Mouse (Mus musculus) cerebellum, postnatal 36 days (tissue): ENCODE results near the gene Spaca7.
"Not testable (repeated sequence)": the region's sequence is repeated elsewhere in the genome, so short reads cannot be mapped to it uniquely, and the experiment has no call there.

Experiments
- DNase-seq, 2 experiments: peaks; one replicate each; pipeline ENCODE4 v3.0.0; 2021 to 2022; ENCODE audit warnings: mixed read lengths in 2 of 2

Spaca7 gene

GRCm38 (mm10) chr8:12572814-12573534 is at the start of gene Spaca7:
Gene Spaca7 (plus strand): TSS chr8:12573029.
- DNase-seq: no peak

- no peak for DNase-seq
These were observed 48.5 kb upstream of the Spaca7 start for GRCm38 (mm10) chr8:12524279-12524678.

GRCm38 (mm10) chr8:12528659-12529058 is 44.2 kb upstream of the Spaca7 start:
- DNase-seq: no peak

DNA sequence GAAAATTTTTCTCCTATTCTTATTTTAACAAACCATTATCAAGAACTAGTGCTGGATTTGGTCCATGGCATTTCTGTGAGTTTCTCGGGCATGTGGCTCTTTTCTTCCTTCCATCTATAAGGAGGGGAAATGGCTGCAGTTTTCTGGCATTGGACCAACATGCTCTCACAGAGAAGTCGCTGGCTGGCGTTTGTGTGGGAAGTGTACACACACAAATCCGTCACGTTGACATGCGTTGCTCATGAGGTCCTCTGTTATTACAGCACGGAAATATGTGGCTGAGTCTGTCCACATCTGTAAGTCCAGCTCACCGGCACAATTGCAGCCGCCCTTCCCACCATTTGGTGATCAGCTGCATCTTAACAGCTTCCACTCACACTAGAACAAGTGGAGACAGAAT is 37.2 kb upstream of the Spaca7 start:
- DNase-seq: no peak

DNA sequence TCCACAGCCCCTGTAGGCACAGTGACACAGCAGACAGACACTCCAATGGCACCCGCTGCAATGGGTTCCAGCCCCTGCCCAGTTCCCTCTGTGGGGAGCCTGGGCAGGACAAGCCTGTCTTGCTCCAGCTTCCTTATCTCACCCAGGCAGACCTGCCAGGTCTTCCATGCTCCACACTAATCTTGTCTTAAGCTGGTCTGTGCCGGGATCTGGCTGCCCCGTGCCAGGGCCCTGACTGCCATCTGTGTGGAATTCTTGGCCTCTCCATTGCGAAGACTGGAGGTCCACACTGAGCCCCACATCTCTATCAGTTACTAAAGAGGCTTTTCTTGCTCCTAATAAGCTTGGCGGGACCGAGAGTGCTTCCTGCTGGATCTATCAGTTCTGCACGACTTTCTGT is 36.5 kb upstream of the Spaca7 start:
- DNase-seq: no peak

GRCm38 (mm10) chr8:12545236-12545635 is 27.6 kb upstream of the Spaca7 start:
- no peak for DNase-seq

- no peak for DNase-seq
These were observed 27.2 kb upstream of the Spaca7 start for GRCm38 (mm10) chr8:12545671-12546070.

DNA sequence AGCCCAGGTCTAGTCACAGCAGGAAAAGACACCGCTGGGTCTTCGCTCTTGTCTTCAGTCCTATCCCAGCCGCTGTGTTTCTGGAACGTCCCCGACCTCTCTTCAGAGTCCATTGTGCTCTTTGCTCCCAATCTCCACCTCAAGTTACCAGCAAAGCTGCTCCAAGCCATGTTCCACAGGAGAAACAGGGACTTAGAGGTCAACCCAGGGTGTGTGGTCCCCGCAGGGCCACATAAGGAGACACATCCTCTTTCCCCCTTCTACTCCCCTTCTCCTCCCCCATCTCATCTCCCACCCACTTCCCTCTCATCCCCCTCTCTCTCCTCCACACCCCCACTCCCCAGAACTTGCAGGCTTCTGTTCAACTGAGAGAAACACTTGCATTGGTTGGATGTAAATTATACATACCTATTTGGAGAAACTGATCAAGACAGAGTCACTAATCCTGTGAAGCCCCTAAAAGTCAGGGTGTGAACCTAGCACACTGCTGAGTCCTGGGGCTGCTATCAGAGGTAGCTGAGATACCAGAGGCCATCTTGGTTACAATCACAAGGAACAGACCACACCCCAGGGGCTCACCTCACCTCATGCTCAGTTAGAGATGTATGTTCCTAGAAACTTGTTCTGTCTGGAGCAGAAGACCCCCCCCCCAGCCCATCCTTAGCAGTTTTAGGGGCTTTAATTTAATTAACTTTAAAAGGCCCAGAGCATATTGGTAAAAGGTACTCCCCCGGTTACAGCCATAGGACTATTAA is 25.2 kb upstream of the Spaca7 start:
- no peak for DNase-seq

DNA sequence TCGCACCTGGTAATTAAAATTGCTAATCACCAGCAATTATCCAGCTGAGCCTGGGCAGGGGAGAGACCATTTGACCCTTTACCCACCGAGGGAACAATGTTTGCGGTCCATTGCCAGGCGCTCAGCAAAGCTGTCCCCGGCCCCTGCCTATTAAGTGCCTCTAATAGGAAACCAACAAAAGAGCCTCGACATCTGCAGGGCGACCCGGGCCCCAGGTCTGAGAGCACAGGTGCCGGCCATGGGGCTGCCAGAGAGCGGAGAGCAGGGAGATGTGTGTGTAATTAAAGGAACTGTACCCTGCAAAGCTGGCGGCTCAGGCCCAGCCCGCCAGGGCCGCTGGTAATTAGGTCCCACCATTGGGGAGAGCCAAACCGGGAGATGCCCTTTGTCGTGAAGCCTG is 24.6 kb upstream of the Spaca7 start:
- DNase-seq: no peak

- no peak for DNase-seq
These were observed 24.1 kb upstream of the Spaca7 start for GRCm38 (mm10) chr8:12548680-12549079.

- DNase-seq: no peak
These were observed 17.2 kb upstream of the Spaca7 start for GRCm38 (mm10) chr8:12555515-12556145.

GRCm38 (mm10) chr8:12558786-12559185 is 14.0 kb upstream of the Spaca7 start:
- no peak for DNase-seq

GRCm38 (mm10) chr8:12561403-12561960 is 11.3 kb upstream of the Spaca7 start:
- DNase-seq: peak; percentile 48

GRCm38 (mm10) chr8:12564307-12564706 is 8.5 kb upstream of the Spaca7 start:
- DNase-seq: peak in 1 of 2 experiments; percentile 11

- no peak for DNase-seq
These were observed 7.3 kb upstream of the Spaca7 start for GRCm38 (mm10) chr8:12565488-12565887.

- DNase-seq: no peak
These were observed 6.3 kb upstream of the Spaca7 start for GRCm38 (mm10) chr8:12566509-12566908.

GRCm38 (mm10) chr8:12576003-12576402 is 3.2 kb downstream of the Spaca7 start:
- no peak for DNase-seq

DNA sequence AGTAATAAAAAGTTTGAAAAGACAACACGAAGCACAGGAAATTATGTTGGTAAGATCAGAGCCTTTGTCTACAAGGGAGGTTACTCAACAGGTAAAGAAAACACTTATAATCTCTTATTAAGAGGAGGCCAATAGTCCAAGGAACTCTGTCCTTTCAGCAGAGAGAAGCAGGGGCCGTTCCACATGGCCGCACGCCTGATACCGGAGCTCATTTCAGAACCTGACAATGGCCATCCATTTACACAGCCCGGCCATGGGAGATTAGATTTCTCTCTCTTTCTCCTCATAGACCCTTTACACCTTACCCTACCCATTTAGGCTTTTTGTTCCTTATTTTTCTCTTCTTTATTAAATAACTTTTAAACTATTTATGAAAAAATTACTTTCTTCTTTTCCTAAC is 3.9 kb downstream of the Spaca7 start:
- no peak for DNase-seq

- DNase-seq: not testable (repeated sequence)
These were observed 6.6 kb downstream of the Spaca7 start for GRCm38 (mm10) chr8:12579339-12579999.

GRCm38 (mm10) chr8:12583785-12584184 is 11.0 kb downstream of the Spaca7 start:
- DNase-seq: no peak

GRCm38 (mm10) chr8:12607223-12607622 is 34.4 kb downstream of the Spaca7 start:
- peak; percentile 79 to 86 for DNase-seq

DNA sequence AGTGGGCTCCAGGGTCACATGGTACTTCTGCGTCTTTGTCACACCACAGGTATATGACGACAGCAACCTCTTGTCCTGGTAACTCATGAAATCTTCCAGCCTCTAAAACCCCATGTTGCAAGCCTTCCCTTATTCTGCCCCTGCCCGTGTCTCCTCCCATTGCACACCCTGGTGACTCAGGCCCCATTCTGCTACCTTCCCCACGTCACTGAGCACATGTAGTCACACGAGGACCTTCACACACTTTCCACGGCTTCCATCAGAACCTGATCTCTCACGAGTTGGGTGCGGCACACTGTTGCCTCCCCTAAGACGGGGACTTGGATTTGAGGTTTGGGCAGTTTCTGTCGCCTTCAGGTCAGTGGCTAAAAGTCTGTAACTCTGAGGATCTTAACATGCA is 36.0 kb downstream of the Spaca7 start:
- no peak for DNase-seq
